Mouse (Mus musculus) heart, embryonic 14.5 days (tissue): ENCODE measurements around the gene Tmco4. TPM values are rescaled to one million over a fixed set of nuclear protein-coding genes. Genes with fewer than 3 reads are reported as not detected.

Experiments
- ATAC-seq: fragments of 200-750 bp; cut with Nextera tagmentation; 2 replicates; pipeline ENCODE4 v1.8.0; 2017; ENCODE audit warnings: low read depth, moderate TSS enrichment; ENCODE audit not compliant: insufficient number of reproducible peaks, insufficient read depth, low FRiP score
- H3K27ac ChIP-seq, 2 experiments: fragments of 200-500 bp in 1 of 2; fragments of 300-500 bp in 1 of 2; sonication (generic) in 1 of 2; replicated peaks in 1 of 2; 2 replicates each; pipeline ENCODE4 v1.5.1; 2012 to 2014; ENCODE audit warnings: low read depth in 2 of 2, low read length in 2 of 2, control low read depth in 1 of 2, mild to moderate bottlenecking in 1 of 2, mixed read lengths in 1 of 2; ENCODE audit not compliant: control insufficient read depth in 1 of 2, insufficient read depth in 1 of 2
- H3K27me3 ChIP-seq: fragments of 300-500 bp; sonication (generic); 2 replicates; pipeline ENCODE4 v1.6.1; 2014; ENCODE audit warnings: mild to moderate bottlenecking, low read length, control low read depth; ENCODE audit not compliant: control insufficient read depth, insufficient read depth
- H3K36me3 ChIP-seq: fragments of 300-500 bp; sonication (generic); 2 replicates; pipeline ENCODE4 v1.6.1; 2014; ENCODE audit warnings: mild to moderate bottlenecking, control low read depth, low read length, mixed read lengths; ENCODE audit not compliant: control insufficient read depth, insufficient read depth
- H3K4me1 ChIP-seq, 2 experiments: fragments of 200-500 bp in 1 of 2; fragments of 300-500 bp in 1 of 2; sonication (generic) in 1 of 2; 2 replicates each; pipeline ENCODE4 v1.6.1; 2012 to 2014; ENCODE audit warnings: low read length in 2 of 2, control low read depth in 1 of 2, mixed read lengths in 1 of 2; ENCODE audit not compliant: control insufficient read depth in 2 of 2, insufficient read depth in 2 of 2
- H3K4me2 ChIP-seq: fragments of 300-500 bp; sonication (generic); 2 replicates; pipeline ENCODE4 v1.6.1; 2014; ENCODE audit warnings: mild to moderate bottlenecking, low read length
- H3K4me3 ChIP-seq, 2 experiments: fragments of 200-500 bp in 1 of 2; fragments of 300-500 bp in 1 of 2; sonication (generic) in 1 of 2; 2 replicates each; pipeline ENCODE4 v1.5.1; 2012 to 2014; ENCODE audit warnings: low read length in 2 of 2, mild to moderate bottlenecking in 2 of 2, control low read depth in 1 of 2, low read depth in 1 of 2, moderate library complexity in 1 of 2; ENCODE audit not compliant: control insufficient read depth in 1 of 2, insufficient read depth in 1 of 2
- H3K9ac ChIP-seq: fragments of 300-500 bp; sonication (generic); 2 replicates; pipeline ENCODE4 v1.6.1; 2014; ENCODE audit warnings: mild to moderate bottlenecking, low read length
- H3K9me3 ChIP-seq: fragments of 300-500 bp; sonication (generic); 2 replicates; pipeline ENCODE4 v1.6.1; 2016; ENCODE audit warnings: low read length, control low read depth; ENCODE audit not compliant: control insufficient read depth
- WGBS: fragments of 180-500 bp; shearing (Covaris S2); extraction: QIAGEN DNeasy Blood & Tissue Kit; methylation state at CpG from one replicate; pipeline ENCODE4 v1.1.7; 2014; 5-methylcytosine and 5-hydroxymethylcytosine counted together
- polyA plus RNA-seq: library from polyadenylated mRNA; unstranded; fragments of >200 nt; fragmentation: Nextera tagmentation; extraction: Ambion mirVana; gene quantifications from 2 replicates; pipeline ENCODE4 v1.2.1, GENCODE M21; 2014

Tmco4 gene
- polyA plus RNA-seq, 1 experiment from 2014 or later, result 4.8 TPM

DNA sequence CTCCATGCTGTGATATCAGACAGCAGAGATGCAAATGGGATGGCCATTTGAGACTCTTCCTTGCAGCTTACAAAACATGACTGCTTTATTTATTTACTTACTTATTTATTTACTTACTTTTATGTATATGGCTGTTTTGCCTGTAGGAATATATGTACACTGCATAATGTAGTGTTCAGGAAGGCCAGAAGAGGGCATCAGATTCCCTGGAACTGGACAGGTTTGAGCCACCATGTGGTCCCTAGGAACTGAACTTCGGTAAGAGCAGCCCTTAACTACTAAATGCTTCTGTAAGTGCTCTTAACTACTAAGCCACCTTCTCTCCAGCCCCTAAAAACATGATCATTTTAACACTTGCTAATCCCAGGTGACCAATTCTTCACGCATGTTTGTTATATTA lies 105.6 kb downstream of the Tmco4 start:
- H3K4me1 ChIP-seq, result peaks cover 8 to 14% of the 10 kb centered on the region in 2 experiments; a peak in 3 of 4 replicates
- H3K9me3 ChIP-seq, result no peaks in the 10 kb centered on the region
- H3K4me3 ChIP-seq, result no peak overlapping the region
- WGBS, result 32% methylated on average over 2 of the region's 2 CpGs
- no peak overlapping the region for H3K9ac ChIP-seq
- peaks cover 50% of the 10 kb centered on the region for H3K27me3 ChIP-seq
- H3K4me2 ChIP-seq, result no peak overlapping the region
- H3K36me3 ChIP-seq, result no peaks in the 10 kb centered on the region
- no peak overlapping the region for H3K27ac ChIP-seq
- no peak for ATAC-seq

DNA sequence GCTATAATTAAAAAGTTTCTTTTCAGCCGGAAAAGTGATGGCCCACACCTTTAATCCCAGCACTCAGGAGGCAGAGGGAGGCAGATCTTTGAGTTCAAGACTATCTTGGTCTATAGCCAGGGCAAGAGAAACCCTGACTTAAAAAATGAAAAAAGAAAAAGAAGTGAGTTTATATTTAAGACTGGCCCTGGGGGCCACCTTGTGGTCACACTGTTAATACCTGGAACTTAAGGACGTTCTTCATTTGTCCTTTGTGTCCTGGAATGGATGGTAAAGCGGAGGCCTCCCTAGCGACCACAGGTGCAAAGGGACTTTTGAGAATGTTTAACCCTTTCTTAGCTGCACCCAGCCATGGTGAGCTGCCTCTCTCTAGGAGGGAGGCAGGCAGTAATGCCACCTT lies 106.0 kb downstream of the Tmco4 start:
- H3K4me2 ChIP-seq, result no peak overlapping the region
- H3K4me1 ChIP-seq, result peaks cover 9 to 14% of the 10 kb centered on the region in 2 experiments; a peak in 3 of 4 replicates
- no peaks in the 10 kb centered on the region for H3K9me3 ChIP-seq
- H3K9ac ChIP-seq, result no peak overlapping the region
- ATAC-seq, result no peak
- WGBS, result 22% methylated on average over 4 of the region's 4 CpGs
- H3K27me3 ChIP-seq, result peaks cover 46% of the 10 kb centered on the region
- H3K36me3 ChIP-seq, result no peaks in the 10 kb centered on the region
- H3K27ac ChIP-seq, result no peak overlapping the region
- H3K4me3 ChIP-seq, result no peak overlapping the region

DNA sequence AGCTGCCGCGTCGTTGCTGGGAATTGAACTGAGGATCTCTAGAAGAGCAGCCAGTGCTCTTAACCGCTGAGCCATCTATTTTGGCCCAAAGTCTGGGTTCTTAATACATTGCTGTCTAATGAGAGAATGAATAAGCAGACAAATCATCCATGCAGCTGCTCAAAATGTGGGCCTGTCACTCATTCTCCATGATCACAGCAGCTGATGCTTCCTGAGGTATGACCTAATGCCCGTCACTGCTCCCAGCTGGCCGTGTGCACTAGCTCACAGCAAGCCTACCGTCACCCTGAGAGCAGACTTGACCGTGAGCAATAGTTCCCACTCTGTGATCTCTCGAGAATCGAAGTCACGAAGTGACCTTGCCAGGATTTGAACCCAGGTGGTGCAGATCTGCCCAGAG lies 106.8 kb downstream of the Tmco4 start:
- Histone ChIP-seq H3K4me3 (no peak overlapping the region), H3K9ac (no peak overlapping the region), H3K4me1 (peaks cover 9 to 13% of the 10 kb centered on the region in 2 experiments; a peak in 3 of 4 replicates), H3K27me3 (peaks cover 42% of the 10 kb centered on the region), H3K27ac (no peak overlapping the region), H3K9me3 (no peaks in the 10 kb centered on the region), H3K4me2 (no peak overlapping the region), H3K36me3 (no peaks in the 10 kb centered on the region)
- WGBS, result 78% methylated on average over 11 of the region's 11 CpGs
- no peak for ATAC-seq

GRCm38 (mm10) chr4:139080259-139080658 lies 107.6 kb downstream of the Tmco4 start:
- H3K4me1 ChIP-seq, result peaks cover 5 to 9% of the 10 kb centered on the region in 2 experiments; a peak in 3 of 4 replicates
- no peak overlapping the region for H3K4me3 ChIP-seq
- 61% methylated on average over 7 of the region's 7 CpGs for WGBS
- no peak for ATAC-seq
- no peaks in the 10 kb centered on the region for H3K9me3 ChIP-seq
- no peak overlapping the region for H3K4me2 ChIP-seq
- peaks cover 41% of the 10 kb centered on the region for H3K27me3 ChIP-seq
- H3K36me3 ChIP-seq, result no peaks in the 10 kb centered on the region
- H3K9ac ChIP-seq, result no peak overlapping the region
- H3K27ac ChIP-seq, result no peak overlapping the region

- Histone ChIP-seq H3K4me2 (no peak overlapping the region), H3K4me1 (peaks cover 0 to 9% of the 10 kb centered on the region in 2 experiments; a peak in 2 of 4 replicates), H3K4me3 (no peak overlapping the region), H3K9me3 (no peaks in the 10 kb centered on the region), H3K9ac (no peak overlapping the region), H3K27ac (no peak overlapping the region), H3K36me3 (no peaks in the 10 kb centered on the region), H3K27me3 (peaks cover 35% of the 10 kb centered on the region)
- 64% methylated on average over 18 of the region's 18 CpGs for WGBS
- no peak for ATAC-seq
These were observed 108.7 kb downstream of the Tmco4 start for GRCm38 (mm10) chr4:139081270-139081931.

- ATAC-seq, result no peak
- H3K36me3 ChIP-seq, result no peaks in the 10 kb centered on the region
- WGBS, result 47% methylated on average over 12 of the region's 12 CpGs
- H3K9ac ChIP-seq, result no peak overlapping the region
- H3K9me3 ChIP-seq, result no peaks in the 10 kb centered on the region
- H3K4me3 ChIP-seq, result no peak overlapping the region
- H3K4me2 ChIP-seq, result no peak overlapping the region
- H3K27ac ChIP-seq, result no peak overlapping the region
- peaks cover 21% of the 10 kb centered on the region for H3K27me3 ChIP-seq
- peaks cover 0 to 9% of the 10 kb centered on the region in 2 experiments; a peak in 2 of 4 replicates for H3K4me1 ChIP-seq
These were observed 110.3 kb downstream of the Tmco4 start for GRCm38 (mm10) chr4:139082790-139083564.

DNA sequence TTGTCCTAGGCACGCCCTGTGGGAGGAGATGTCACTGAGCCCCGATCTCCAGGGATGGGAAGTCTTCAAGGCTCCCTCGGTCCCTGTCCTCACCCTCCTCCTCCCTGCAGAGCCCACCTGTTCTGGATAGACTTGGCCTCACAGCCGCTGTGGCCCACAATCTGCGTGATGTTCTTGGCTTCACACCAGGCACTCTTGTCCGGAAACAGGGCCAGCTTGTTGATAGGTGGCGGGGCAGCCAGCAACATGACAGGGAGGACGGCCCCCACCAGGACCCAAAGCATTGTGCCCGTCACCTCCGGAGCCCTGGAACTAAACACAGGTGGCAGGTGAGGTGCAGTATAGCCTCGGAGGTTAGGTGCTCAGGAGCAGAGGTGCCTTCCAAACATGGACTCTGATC lies 112.6 kb downstream of the Tmco4 start:
- H3K27me3 ChIP-seq, result peaks cover 20% of the 10 kb centered on the region; the same call in 1 of the 2 replicates
- H3K9ac ChIP-seq, result no peak overlapping the region
- no peaks in the 10 kb centered on the region for H3K9me3 ChIP-seq
- no peak overlapping the region for H3K4me3 ChIP-seq
- H3K4me1 ChIP-seq, result peaks cover 0 to 13% of the 10 kb centered on the region in 2 experiments; a peak in 2 of 4 replicates
- no peak overlapping the region for H3K27ac ChIP-seq
- no peaks in the 10 kb centered on the region for H3K36me3 ChIP-seq
- 58% methylated on average over 11 of the region's 11 CpGs for WGBS
- no peak overlapping the region for H3K4me2 ChIP-seq
- no peak for ATAC-seq
